Mouse (Mus musculus): ENCODE results near the gene Gsta4. TPM values are rescaled to one million over a fixed set of nuclear protein-coding genes. Genes with fewer than 3 reads are reported as not detected.
"Not testable (repeated sequence)": the region's sequence is repeated elsewhere in the genome, so short reads cannot be mapped to it uniquely, and the experiment has no call there.

Gsta4 gene
- polyA plus RNA-seq, 1 experiment: 2.8 TPM

DNA sequence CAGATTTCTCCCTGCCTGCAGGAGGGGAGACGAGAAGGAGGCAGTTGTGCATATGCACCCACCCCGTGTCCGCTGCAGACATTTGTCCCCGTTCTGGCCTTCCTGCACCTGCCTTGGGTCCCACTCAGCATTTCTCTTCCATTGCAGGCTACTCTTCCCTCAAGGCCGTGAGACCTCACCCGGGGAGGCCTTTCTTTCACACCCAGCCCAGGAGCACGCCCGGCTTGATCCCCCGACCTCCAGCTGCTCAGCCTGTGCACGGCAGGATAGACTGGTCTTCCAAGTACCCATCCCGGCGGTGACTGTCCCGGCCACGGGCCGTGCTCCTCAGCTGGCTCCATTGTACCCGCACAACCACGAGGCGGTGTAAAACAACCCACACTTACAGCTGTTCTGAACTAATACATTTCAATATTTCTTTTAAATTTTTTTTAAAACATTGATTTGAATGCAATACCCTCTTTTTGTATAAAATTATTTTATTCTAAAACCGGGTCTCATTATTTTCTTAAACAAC is 15.1 kb upstream of the Gsta4 start:
- Histone ChIP-seq H3K27ac (ENCODE audit: insufficient read depth, low read length) (no peak overlapping the region), H3K4me1 (ENCODE audit: control insufficient read depth, insufficient read depth, insufficient read length) (no peaks in the 10 kb centered on the region), H3K36me3 (ENCODE audit: control insufficient read depth, insufficient read depth, low read length) (no peaks in the 10 kb centered on the region), H3K27me3 (ENCODE audit: control insufficient read depth, insufficient read depth, low read length) (no peaks in the 10 kb centered on the region), H3K4me3 (ENCODE audit: extremely low read depth, insufficient read depth, insufficient read length) (no peak overlapping the region)
- WGBS: 89% methylated on average over 19 of the region's 19 CpGs
- TF ChIP-seq POLR2A (IDR thresholded peaks at IDR 0.05; ENCODE audit: low read depth, low read length) (no peak), CTCF (IDR thresholded peaks at IDR 0.05; ENCODE audit: extremely low read depth, insufficient read depth, insufficient read length, insufficient replicate concordance) (no peak)
- no peak for DNase-seq (ENCODE audit: low read depth in 1 of 2, low spot score in 2 of 2)

DNA sequence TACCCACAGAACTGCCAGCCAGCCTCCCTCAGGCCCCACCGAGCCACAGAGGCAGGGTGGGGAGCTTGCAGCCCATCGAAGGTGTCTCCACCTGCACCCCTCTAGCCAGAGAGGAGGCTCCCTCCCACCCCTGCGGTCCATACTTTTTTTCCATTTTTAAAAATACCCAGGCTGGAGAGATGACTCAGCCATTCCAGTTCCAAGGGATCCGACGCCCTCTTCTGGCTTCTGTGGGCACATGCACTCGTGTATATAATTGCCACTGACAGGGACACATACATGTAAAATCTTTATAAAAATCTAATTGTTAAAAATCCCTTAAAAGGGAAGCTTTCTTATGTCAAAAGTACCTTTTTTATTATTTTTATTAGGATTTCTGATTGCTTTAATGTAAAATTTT is 13.7 kb upstream of the Gsta4 start:
- H3K4me3 ChIP-seq (ENCODE audit: extremely low read depth, insufficient read depth, insufficient read length): no peak overlapping the region
- no peak overlapping the region for H3K27ac ChIP-seq (ENCODE audit: insufficient read depth, low read length)
- 94% methylated on average over 6 of the region's 6 CpGs for WGBS
- no peak for DNase-seq (ENCODE audit: low read depth in 1 of 2, low spot score in 2 of 2)
- H3K27me3 ChIP-seq (ENCODE audit: control insufficient read depth, insufficient read depth, low read length): no peaks in the 10 kb centered on the region
- H3K4me1 ChIP-seq (ENCODE audit: control insufficient read depth, insufficient read depth, insufficient read length): no peaks in the 10 kb centered on the region
- TF ChIP-seq CTCF (IDR thresholded peaks at IDR 0.05; ENCODE audit: extremely low read depth, insufficient read depth, insufficient read length, insufficient replicate concordance) (no peak), POLR2A (IDR thresholded peaks at IDR 0.05; ENCODE audit: low read depth, low read length) (no peak)
- H3K36me3 ChIP-seq (ENCODE audit: control insufficient read depth, insufficient read depth, low read length): no peaks in the 10 kb centered on the region

DNA sequence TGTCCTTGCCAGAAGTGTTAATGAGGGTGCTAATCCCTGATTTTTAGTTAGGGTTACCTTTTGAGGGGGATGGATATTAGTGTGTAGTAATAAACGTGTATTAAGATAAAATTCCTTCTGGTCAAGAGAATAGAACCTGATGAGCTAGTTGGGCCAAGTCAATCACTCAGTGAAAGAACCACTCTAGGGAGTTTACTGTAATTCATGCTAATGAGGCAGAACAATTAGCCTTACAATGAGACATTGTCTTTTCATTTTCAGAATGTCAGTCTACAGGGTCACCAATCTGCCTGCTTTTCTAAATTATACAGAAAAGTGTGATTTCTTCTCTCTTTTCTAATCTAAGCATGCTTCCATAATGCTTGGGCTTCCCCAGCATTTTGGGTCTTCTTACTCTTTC is 8.6 kb upstream of the Gsta4 start:
- Histone ChIP-seq H3K27ac (ENCODE audit: insufficient read depth, low read length) (no peak overlapping the region), H3K36me3 (ENCODE audit: control insufficient read depth, insufficient read depth, low read length) (no peaks in the 10 kb centered on the region), H3K4me1 (ENCODE audit: control insufficient read depth, insufficient read depth, insufficient read length) (no peaks in the 10 kb centered on the region), H3K4me3 (ENCODE audit: extremely low read depth, insufficient read depth, insufficient read length) (no peak overlapping the region), H3K27me3 (ENCODE audit: control insufficient read depth, insufficient read depth, low read length) (no peaks in the 10 kb centered on the region)
- WGBS: 77% methylated on average over 1 of the region's 1 CpGs
- DNase-seq (ENCODE audit: low read depth in 1 of 2, low spot score in 2 of 2): no peak
- no peak for TF ChIP-seq POLR2A (IDR thresholded peaks at IDR 0.05; ENCODE audit: low read depth, low read length)

DNA sequence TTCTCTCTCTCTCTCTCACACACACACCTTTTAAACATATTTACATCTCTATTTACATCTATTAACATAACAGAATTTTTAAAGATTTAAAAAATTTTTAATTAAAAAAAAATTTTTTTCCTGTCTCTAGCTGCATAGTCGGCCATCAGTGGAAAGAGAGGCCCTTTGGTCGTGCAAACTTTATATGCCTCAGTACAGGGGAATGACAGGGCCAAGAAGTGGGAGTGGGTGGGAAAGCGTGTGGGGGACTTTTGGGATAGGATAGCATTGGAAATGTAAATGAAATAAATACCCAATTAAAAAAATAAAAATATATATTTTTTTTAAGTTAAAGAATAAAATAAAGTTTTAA is 7.7 kb upstream of the Gsta4 start:
- not testable (repeated sequence) for H3K36me3 ChIP-seq (ENCODE audit: control insufficient read depth, insufficient read depth, low read length); H3K4me1 ChIP-seq (ENCODE audit: control insufficient read depth, insufficient read depth, insufficient read length); H3K27ac ChIP-seq (ENCODE audit: insufficient read depth, low read length); DNase-seq (ENCODE audit: low read depth in 1 of 2, low spot score in 2 of 2); H3K4me3 ChIP-seq (ENCODE audit: extremely low read depth, insufficient read depth, insufficient read length); H3K27me3 ChIP-seq (ENCODE audit: control insufficient read depth, insufficient read depth, low read length)
- WGBS: 48% methylated on average over 3 of the region's 3 CpGs

DNA sequence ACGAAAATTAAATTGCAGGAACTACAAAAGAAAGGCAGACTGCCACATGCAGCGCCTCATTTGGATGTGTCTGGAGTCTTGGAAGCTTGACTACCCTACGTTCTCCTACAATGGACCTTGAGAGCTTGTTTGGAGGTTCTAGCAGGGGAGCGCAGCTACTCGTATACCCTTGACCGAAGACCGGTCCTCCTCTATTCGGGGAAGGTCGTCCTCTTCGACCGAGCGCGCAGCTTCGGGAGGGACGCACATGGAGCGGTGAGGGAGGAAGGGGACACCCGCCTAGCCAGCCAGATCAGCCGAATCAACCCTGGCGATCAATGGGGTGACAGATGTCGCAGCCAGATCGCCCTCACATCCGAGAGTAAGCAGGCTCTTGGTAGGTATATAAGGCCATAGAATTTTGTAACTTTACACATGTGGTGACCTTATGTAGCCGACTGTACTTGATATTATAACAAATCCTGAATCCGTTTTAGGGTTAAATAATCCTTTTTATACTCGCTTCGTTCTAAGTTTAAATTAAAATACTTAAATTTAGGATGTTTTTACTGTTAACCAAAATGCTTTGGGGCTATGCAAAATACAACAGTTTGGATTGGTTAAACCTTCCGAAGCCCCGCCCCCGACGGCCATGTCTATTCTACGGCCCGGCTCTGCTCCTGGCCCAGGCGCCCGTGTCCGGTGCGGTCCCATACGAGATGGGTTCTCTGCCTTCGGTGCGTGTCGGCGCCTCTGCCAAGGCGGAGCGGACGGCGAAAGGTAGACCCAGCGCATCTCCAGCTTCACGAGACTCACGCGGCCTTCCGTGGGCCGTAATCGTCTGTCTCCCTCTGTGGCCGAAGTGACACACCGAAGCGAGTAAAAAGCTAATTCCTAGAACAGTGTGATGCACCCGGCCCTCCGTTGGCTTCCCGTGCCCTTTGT is 7.0 kb upstream of the Gsta4 start:
- H3K36me3 ChIP-seq (ENCODE audit: control insufficient read depth, insufficient read depth, low read length): no peaks in the 10 kb centered on the region
- no peak for TF ChIP-seq CTCF (IDR thresholded peaks at IDR 0.05; ENCODE audit: extremely low read depth, insufficient read depth, insufficient read length, insufficient replicate concordance)
- TF ChIP-seq POLR2A (IDR thresholded peaks at IDR 0.05; ENCODE audit: low read depth, low read length): peak; percentile 97
- peak; percentile 91 to 93 for DNase-seq (ENCODE audit: low read depth in 1 of 2, low spot score in 2 of 2)
- under 1% methylated on average over 53 of the region's 58 CpGs for WGBS
- H3K4me1 ChIP-seq (ENCODE audit: control insufficient read depth, insufficient read depth, insufficient read length): no peaks in the 10 kb centered on the region
- peak overlapping the region; percentile 99 for H3K4me3 ChIP-seq (ENCODE audit: extremely low read depth, insufficient read depth, insufficient read length)
- no peaks in the 10 kb centered on the region for H3K27me3 ChIP-seq (ENCODE audit: control insufficient read depth, insufficient read depth, low read length)
- peak overlapping the region; percentile 100 for H3K27ac ChIP-seq (ENCODE audit: insufficient read depth, low read length)

DNA sequence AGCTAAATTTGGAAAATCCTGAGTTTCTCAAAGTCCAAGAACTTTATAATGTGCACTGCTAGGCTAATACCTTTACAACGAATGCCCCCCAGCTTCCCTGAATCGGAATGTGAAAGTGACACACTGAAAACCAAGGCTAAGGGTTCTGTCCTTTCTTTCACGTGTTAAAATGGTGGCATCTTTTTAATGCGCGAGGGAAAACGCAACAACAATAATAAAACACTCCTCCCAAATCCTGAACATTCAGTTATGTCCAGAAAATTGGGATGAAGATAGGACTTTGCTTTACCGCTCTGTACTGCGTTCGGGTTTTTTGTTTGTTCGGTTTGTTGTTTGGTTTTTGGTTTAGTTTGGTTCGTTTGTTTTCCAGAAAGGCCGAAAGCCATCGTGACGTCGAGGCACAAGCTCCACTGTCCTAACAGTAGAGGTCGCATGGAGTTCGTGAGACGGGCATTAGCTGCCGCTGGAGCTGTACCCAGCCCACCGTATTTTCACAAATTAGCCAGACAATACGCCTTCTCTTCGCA is 6.3 kb upstream of the Gsta4 start:
- H3K4me3 ChIP-seq (ENCODE audit: extremely low read depth, insufficient read depth, insufficient read length): peak overlapping the region; percentile 99
- peak; percentile 48 to 70 for DNase-seq (ENCODE audit: low read depth in 1 of 2, low spot score in 2 of 2)
- no peaks in the 10 kb centered on the region for H3K36me3 ChIP-seq (ENCODE audit: control insufficient read depth, insufficient read depth, low read length)
- peak overlapping the region; percentile 100 for H3K27ac ChIP-seq (ENCODE audit: insufficient read depth, low read length)
- WGBS: 2% methylated on average over 22 of the region's 22 CpGs
- TF ChIP-seq CTCF (IDR thresholded peaks at IDR 0.05; ENCODE audit: extremely low read depth, insufficient read depth, insufficient read length, insufficient replicate concordance): peak; percentile 36; the same call in 1 of the 2 replicates
- TF ChIP-seq POLR2A (IDR thresholded peaks at IDR 0.05; ENCODE audit: low read depth, low read length): no peak
- no peaks in the 10 kb centered on the region for H3K4me1 ChIP-seq (ENCODE audit: control insufficient read depth, insufficient read depth, insufficient read length)
- no peaks in the 10 kb centered on the region for H3K27me3 ChIP-seq (ENCODE audit: control insufficient read depth, insufficient read depth, low read length)

DNA sequence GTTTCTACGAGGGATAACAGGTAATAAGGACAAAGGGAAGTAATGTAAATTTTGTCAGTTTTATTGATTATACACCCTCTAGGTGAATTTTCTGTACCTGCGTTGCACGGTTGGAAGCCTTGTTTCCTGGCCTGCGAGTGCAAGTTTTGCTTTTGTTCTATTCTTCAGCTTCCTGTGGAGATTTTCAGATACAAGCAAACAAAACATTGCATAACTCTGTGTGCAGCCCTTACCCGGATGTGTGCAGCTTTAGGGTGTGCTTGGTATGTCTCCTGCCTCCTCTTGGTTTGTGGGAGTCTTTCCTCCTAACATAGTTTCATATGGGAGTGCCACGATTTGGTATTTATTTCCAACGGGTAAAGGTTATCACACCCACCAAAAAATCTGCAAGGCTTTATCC is 5.7 kb upstream of the Gsta4 start:
- Histone ChIP-seq H3K27ac (ENCODE audit: insufficient read depth, low read length) (peak overlapping the region; percentile 100), H3K27me3 (ENCODE audit: control insufficient read depth, insufficient read depth, low read length) (no peaks in the 10 kb centered on the region), H3K36me3 (ENCODE audit: control insufficient read depth, insufficient read depth, low read length) (no peaks in the 10 kb centered on the region), H3K4me3 (ENCODE audit: extremely low read depth, insufficient read depth, insufficient read length) (peak overlapping the region; percentile 99), H3K4me1 (ENCODE audit: control insufficient read depth, insufficient read depth, insufficient read length) (no peaks in the 10 kb centered on the region)
- peak; percentile 8 to 22 for DNase-seq (ENCODE audit: low read depth in 1 of 2, low spot score in 2 of 2)
- WGBS: 5% methylated on average over 7 of the region's 7 CpGs
- TF ChIP-seq POLR2A (IDR thresholded peaks at IDR 0.05; ENCODE audit: low read depth, low read length) (no peak; the same call in 1 of the 2 replicates), CTCF (IDR thresholded peaks at IDR 0.05; ENCODE audit: extremely low read depth, insufficient read depth, insufficient read length, insufficient replicate concordance) (no peak)

Measured in spleen, adult 2 months (tissue).